ENCODE assay signal across 16 mouse cellular contexts in genomic region chr4:129218569-129219175, GRCm38 (mm10).
"Had no signal": no experiment of that assay in that cellular context is flagged by ENCODE, and none has a peak within 500 bp of the region (broad histone marks: within the 10 kb centered on the region; RNA-seq: fewer than 3 reads in every experiment).

No protein-coding gene starts in this region.

- H3K4me3 ChIP-seq: liver, embryonic 13.5 days; lung, embryonic 15.5 days; megakaryocyte, embryonic 14.5 days; midbrain, embryonic 15.5 days; neural tube, embryonic 13.5 days had no signal

- H3K27ac ChIP-seq: liver, embryonic 13.5 days; lung, embryonic 15.5 days; macrophage; midbrain, embryonic 15.5 days; neural tube, embryonic 13.5 days; stomach, postnatal 0 days had no signal

- DNase-seq: kidney, adult 8-10 months; kidney, postnatal 25 days; layer of hippocampus, adult 9-11 months; liver; liver, embryonic 13.5 days; liver, postnatal 0 days; lung, postnatal 14 days; right cerebral cortex, postnatal 25 days; thymus, postnatal 4 days had no signal

- H3K4me1 ChIP-seq: megakaryocyte, embryonic 14.5 days had no signal

- H3K9me3 ChIP-seq: liver, embryonic 13.5 days; lung, embryonic 15.5 days; megakaryocyte, embryonic 14.5 days; midbrain, embryonic 15.5 days; neural tube, embryonic 13.5 days had no signal

- ATAC-seq: liver, postnatal 0 days; midbrain, embryonic 15.5 days had no signal

- H3K27me3 ChIP-seq: midbrain, embryonic 15.5 days; neural tube, embryonic 13.5 days had no signal

- H3K9ac ChIP-seq: liver, embryonic 13.5 days; liver, postnatal 0 days; lung, embryonic 15.5 days; midbrain, embryonic 15.5 days; neural tube, embryonic 13.5 days had no signal

- H3K4me2 ChIP-seq: liver, embryonic 13.5 days; lung, embryonic 15.5 days; midbrain, embryonic 11.5 days; midbrain, embryonic 15.5 days; neural tube, embryonic 13.5 days had no signal
